Mouse (Mus musculus): ENCODE measurements around the gene Olfr1278. TPM values are rescaled to one million over a fixed set of nuclear protein-coding genes. Genes with fewer than 3 reads are reported as not detected.

Olfr1278 gene
- not detected for total RNA-seq (2023)

DNA sequence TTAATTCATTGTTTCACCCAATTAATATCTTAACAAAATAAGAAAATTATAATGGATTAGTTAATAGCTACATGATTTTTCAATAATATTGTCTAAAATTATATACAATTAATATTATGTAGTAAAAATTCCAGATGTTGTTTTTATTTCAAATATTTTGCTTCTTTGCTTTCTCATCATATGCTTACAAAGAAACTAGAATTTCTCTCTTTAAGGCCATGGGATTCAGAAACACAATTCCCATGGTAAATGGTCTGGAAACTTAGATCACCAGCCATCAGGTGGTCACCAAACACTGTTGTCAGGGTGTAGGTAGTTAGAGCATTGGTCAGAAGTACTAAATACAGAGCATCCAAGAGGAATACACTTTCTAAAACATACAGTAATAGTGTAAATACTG, at the start of gene Olfr1278:
Gene Olfr1278, plus strand, starts transcription at position 301 of the 400 bp plus-strand sequence.

DNA sequence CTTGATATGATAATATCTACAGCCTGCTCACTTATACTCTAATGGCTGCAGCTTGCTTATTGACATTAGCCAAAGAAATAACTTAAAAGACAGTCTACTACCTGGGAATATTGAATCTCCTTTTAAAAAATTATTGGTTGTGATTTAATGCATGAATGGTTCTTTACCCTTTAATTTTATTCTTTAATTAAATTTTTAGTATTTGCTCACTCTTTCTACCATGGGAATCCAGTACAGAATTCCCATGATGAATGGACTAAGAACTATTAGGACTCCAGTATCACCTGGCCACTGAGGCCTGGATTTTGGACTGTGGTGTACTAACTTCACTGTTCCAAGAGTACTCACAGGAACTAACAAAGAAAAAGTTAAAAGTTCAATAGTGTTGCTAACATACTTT, 35.7 kb upstream of the Olfr1278 start, which contains the start of gene Olfr1276:
Gene Olfr1276, plus strand, starts transcription at position 301 of the 400 bp plus-strand sequence.

DNA sequence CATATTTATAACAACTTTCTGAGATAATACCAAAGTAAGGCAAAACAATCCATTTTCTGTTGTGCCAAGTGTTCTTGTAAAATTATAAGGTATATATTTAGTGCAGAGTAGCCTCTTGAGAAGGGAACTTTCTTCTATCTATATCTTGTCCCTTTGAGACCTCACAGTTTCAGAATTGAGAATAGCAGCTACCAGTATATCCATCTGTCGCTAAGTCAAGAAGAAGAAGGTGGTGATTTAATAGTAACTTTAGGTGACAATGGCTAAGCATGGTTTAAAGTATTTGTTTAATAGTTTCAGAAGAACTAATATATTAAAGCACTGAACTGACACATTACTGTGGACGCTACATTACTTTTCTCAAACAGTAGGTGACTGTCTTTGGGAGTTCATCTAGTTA, 15.9 kb upstream of the Olfr1278 start, which contains the start of gene Olfr1277:
Gene Olfr1277, minus strand, starts transcription at position 101 of the 400 bp plus-strand sequence.

DNA sequence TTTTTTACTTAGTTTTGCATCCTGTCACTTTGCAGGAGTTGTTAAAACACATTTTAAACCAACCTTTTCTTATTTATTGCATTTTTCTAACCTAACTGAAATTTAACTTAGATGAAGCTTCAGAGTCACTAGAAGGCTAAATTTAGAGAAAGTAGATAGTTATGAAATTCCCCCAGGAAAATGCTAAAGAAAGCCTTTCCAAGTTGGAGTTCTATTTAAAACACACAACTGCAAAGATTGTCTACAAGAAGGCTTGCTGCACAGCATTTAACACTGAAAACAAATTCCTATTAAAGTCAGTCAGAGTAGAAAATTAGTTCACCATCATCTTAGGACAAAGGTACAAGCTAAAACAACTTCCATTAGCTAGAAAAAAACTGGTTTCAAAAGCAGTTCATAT, 10.4 kb downstream of the Olfr1278 start, which contains the start of gene Olfr1279:
Gene Olfr1279, plus strand, starts transcription at position 262 of the 400 bp plus-strand sequence.

DNA sequence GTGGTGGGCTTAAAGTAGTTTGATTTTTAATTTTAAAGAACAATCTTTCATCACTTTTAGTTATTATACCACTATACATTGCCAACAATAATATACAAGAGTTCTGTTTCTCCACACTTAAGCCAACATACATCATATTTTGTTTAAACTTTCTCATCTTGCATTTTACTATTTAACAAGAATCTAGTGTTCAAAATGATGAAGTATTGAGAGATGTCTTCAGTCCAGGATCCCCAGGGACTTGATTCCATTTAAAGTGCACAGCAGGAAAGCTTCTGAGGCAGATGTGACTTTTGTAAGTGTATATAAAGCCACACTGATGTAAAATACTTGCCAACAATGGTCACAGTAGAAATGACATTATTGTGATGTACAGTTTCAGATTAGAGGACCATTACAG, 23.8 kb downstream of the Olfr1278 start, which contains the start of gene Olfr1280:
Gene Olfr1280, plus strand, starts transcription at position 301 of the 400 bp plus-strand sequence.

DNA sequence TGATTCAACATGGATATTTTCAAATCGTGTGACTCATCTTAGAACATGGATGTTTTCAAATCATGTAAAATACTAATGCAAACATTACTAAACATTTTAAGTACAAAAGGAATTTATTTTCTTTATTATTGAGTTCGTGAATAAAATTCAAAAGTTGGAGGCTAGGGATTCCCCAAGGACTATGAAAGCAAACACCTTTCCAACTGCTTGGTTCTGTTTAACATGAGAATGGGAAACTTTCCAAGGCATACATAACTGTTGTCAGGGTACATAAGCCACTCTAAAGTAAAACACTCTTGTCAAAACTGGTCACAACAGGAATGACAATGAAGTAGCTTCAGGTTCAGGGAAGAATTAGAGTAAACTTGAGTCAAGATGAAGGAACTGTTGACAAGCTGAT, 36.3 kb downstream of the Olfr1278 start, which contains the start of gene Olfr1281:
Gene Olfr1281, plus strand, starts transcription at position 301 of the 400 bp plus-strand sequence.

DNA sequence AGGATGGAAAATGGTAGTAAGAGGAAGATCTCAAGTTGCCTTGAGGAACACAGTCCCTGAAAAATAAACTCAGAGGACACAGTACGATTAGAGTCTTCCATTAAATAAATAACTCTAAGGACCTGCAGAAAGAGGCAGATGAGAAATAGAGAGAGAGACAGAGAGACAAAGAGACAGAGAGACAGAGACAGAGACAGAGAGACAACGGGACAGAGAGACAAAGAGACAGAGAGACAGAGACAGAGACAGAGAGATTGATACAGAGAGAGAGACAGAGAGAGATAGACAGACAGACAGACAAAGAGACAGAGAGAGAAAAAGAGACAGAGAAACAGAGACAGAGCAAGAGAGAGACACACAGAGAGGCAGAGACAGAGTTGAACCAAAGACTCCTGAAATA, 46.0 kb downstream of the Olfr1278 start, which contains the start of gene Olfr1282:
Gene Olfr1282, minus strand, starts transcription at position 101 of the 400 bp plus-strand sequence.

Other genes starting within 250 kb of the Olfr1278 start
- not detected for gene Gm13941, start 184.2 kb upstream of the Olfr1278 start, total RNA-seq (2023)
- not detected for gene Gm15130, start 137.2 kb upstream of the Olfr1278 start, total RNA-seq (2023)
- gene 4930430A15Rik, start 60.5 kb upstream of the Olfr1278 start, total RNA-seq (2023), result not detected
- gene Olfr1275, start 54.9 kb upstream of the Olfr1278 start, total RNA-seq (2023), result not detected
- gene Olfr1276, start 35.6 kb upstream of the Olfr1278 start, total RNA-seq (2023), result not detected
- not detected for gene Olfr1277, start 16.0 kb upstream of the Olfr1278 start, total RNA-seq (2023)
- not detected for gene Olfr1279, start 10.5 kb downstream of the Olfr1278 start, total RNA-seq (2023)
- not detected for gene Olfr1280, start 23.9 kb downstream of the Olfr1278 start, total RNA-seq (2023)
- not detected for gene Olfr1281, start 36.4 kb downstream of the Olfr1278 start, total RNA-seq (2023)
- not detected for gene Olfr1282, start 45.9 kb downstream of the Olfr1278 start, total RNA-seq (2023)
- not detected for gene Olfr1283, start 76.7 kb downstream of the Olfr1278 start, total RNA-seq (2023)
- not detected for gene Olfr1284, start 85.4 kb downstream of the Olfr1278 start, total RNA-seq (2023)
- not detected for gene Olfr1286, start 133.0 kb downstream of the Olfr1278 start, total RNA-seq (2023)
- not detected for gene Olfr1287, start 159.0 kb downstream of the Olfr1278 start, total RNA-seq (2023)
- not detected for gene Olfr1288, start 184.0 kb downstream of the Olfr1278 start, total RNA-seq (2023)
- gene Olfr1289, start 190.7 kb downstream of the Olfr1278 start, total RNA-seq (2023), result not detected
- not detected for gene Olfr1290, start 203.7 kb downstream of the Olfr1278 start, total RNA-seq (2023)
- not detected for gene Olfr1291-ps1, start 207.0 kb downstream of the Olfr1278 start, total RNA-seq (2023)
- gene Olfr1293-ps, start 235.1 kb downstream of the Olfr1278 start, total RNA-seq (2023), result not detected

Measured in B cell, adult 67 days (primary cell).